Mouse (Mus musculus) myocyte (in vitro differentiated cells): ENCODE measurements around the gene Polr1e. TPM values are rescaled to one million over a fixed set of nuclear protein-coding genes. Genes with fewer than 3 reads are reported as not detected.

Source experiments
- H3K27me3 ChIP-seq: one replicate; pipeline ENCODE4 v1.6.1; 2011; ENCODE audit not compliant: control insufficient read depth, insufficient read depth, insufficient read length
- H3K36me3 ChIP-seq: one replicate; pipeline ENCODE4 v1.6.1; 2011; ENCODE audit not compliant: control insufficient read depth, insufficient read depth
- H3K4me2 ChIP-seq: one replicate; pipeline ENCODE4 v1.6.1; 2011; ENCODE audit warnings: low read depth, control low read depth
- H3K4me3 ChIP-seq: one replicate; pipeline ENCODE4 v1.5.1; 2011; ENCODE audit warnings: mild to moderate bottlenecking, control low read depth, moderate library complexity
- H3K79me2 ChIP-seq: one replicate; pipeline ENCODE4 v1.6.1; 2011; ENCODE audit not compliant: control insufficient read depth, insufficient read depth
- H3ac ChIP-seq: one replicate; pipeline ENCODE4 v1.6.1; 2011; ENCODE audit not compliant: control insufficient read depth, insufficient read length
- CEBPB ChIP-seq: IDR thresholded peaks from 2 replicates; pipeline ENCODE4 v1.6.1; 2011; ENCODE audit warnings: mild to moderate bottlenecking, moderate library complexity; ENCODE audit not compliant: poor library complexity, insufficient read depth, severe bottlenecking
- E2F4 ChIP-seq: IDR thresholded peaks from one replicate; pipeline ENCODE4 v1.6.1; 2011; ENCODE audit warnings: mild to moderate bottlenecking, control low read depth, moderate library complexity; ENCODE audit not compliant: insufficient read depth
- MAX ChIP-seq: IDR thresholded peaks from one replicate; pipeline ENCODE4 v1.6.1; 2011; ENCODE audit warnings: low read depth, mild to moderate bottlenecking, control low read depth
- MYOD1 ChIP-seq, 3 experiments: IDR thresholded peaks; one replicate each; pipeline ENCODE4 v1.6.1; 2011; ENCODE audit warnings: control low read depth in 2 of 3, low read depth in 2 of 3, mild to moderate bottlenecking in 2 of 3, moderate library complexity in 1 of 3; ENCODE audit not compliant: insufficient read length in 2 of 3, control insufficient read depth in 1 of 3
- MYOG ChIP-seq, 3 experiments: IDR thresholded peaks; one replicate each; pipeline ENCODE4 v1.6.1; 2011; ENCODE audit warnings: control low read depth in 2 of 3, low read depth in 2 of 3, mild to moderate bottlenecking in 2 of 3; ENCODE audit not compliant: insufficient read length in 2 of 3, control insufficient read depth in 1 of 3, insufficient read depth in 1 of 3
- POLR2A ChIP-seq: IDR thresholded peaks from one replicate; pipeline ENCODE4 v1.6.1; 2011; ENCODE audit warnings: low read depth, mild to moderate bottlenecking, control low read depth, moderate library complexity; ENCODE audit not compliant: insufficient read length
- POLR2AphosphoS2 ChIP-seq: IDR thresholded peaks from one replicate; pipeline ENCODE4 v1.6.1; 2011; ENCODE audit warnings: low read depth, control low read depth; ENCODE audit not compliant: insufficient read length
- REST ChIP-seq: IDR thresholded peaks from one replicate; pipeline ENCODE4 v1.6.1; 2011; ENCODE audit warnings: mild to moderate bottlenecking, control low read depth, moderate library complexity; ENCODE audit not compliant: insufficient read depth, insufficient read length
- SRF ChIP-seq: IDR thresholded peaks from one replicate; pipeline ENCODE4 v1.6.1; 2011; ENCODE audit warnings: low read depth; ENCODE audit not compliant: control insufficient read depth, insufficient read length
- TCF12 ChIP-seq: IDR thresholded peaks from one replicate; pipeline ENCODE4 v1.6.1; 2011; ENCODE audit warnings: mild to moderate bottlenecking, control low read depth; ENCODE audit not compliant: poor library complexity, insufficient read depth, severe bottlenecking
- TCF3 ChIP-seq: IDR thresholded peaks from one replicate; pipeline ENCODE4 v1.6.1; 2011; ENCODE audit warnings: low read depth, control low read depth; ENCODE audit not compliant: insufficient read length
- USF1 ChIP-seq: IDR thresholded peaks from one replicate; pipeline ENCODE4 v1.6.1; 2011; ENCODE audit warnings: low read depth, mild to moderate bottlenecking, control low read depth, moderate library complexity
- polyA plus RNA-seq: library from polyadenylated mRNA; unstranded; fragments of >200 nt; fragmentation: generic; extraction: Trizol; gene quantifications from one replicate; pipeline ENCODE4 v1.2.1, GENCODE M21; 2012; ENCODE audit warnings: missing spikeins

The Polr1e gene
- polyA plus RNA-seq, 1 experiment, result 18.8 TPM

DNA sequence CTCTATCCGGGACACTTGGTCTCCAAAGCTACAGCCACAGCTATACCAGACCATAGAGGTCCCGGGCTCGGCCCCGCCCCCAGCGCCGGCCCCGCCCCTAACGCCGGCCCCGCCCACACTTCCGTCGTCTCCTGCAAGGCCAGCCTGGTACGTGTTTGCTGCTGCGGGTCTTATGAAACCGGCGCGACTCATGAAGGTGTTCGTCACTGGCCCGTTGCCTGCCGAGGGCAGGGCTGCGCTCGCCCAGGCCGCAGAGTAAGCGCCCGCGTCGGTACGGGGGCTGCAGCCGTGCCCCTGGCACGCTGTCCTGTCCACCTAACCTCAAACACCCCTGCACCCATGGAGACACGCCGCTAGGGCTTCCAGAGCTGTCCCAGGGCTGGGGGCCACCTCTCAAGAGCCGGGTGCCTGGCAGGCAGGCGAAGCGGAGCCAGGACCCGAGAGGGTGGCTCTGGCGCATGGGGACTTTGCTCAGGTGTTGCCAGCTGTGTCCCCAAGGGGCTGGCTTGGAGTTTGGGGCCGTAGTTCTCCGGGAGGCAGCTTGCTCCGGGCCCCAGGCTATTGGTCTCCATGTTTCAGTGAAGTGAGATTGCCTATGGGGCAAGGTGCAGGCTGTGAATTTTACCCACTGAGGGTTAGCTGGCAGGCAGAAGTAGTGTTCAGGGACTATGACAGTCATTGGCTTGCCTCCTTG is 37.0 kb upstream of the Polr1e start, which contains the start of gene Grhpr:
Gene Grhpr, plus strand, starts transcription at position 116 of the 694 bp plus-strand sequence.
- Histone ChIP-seq H3K27me3 (no peaks in the 10 kb centered on the region), H3K4me2 (peak within 1 kb of the TSS; percentile 92), H3K4me3 (peak within 1 kb of the TSS; percentile 43), H3K79me2 (no peaks in the 10 kb centered on the region), H3K36me3 (no peaks in the 10 kb centered on the region), H3ac (peak within 1 kb of the TSS; percentile 2)
- peak; percentile 92 for TF ChIP-seq POLR2AphosphoS2
- no peak for TF ChIP-seq MYOG (IDR thresholded peaks at IDR 0.05; ENCODE audit: control insufficient read depth in 1 of 3, insufficient read depth in 1 of 3, insufficient read length in 2 of 3, low read depth in 2 of 3)
- TF ChIP-seq TCF3, result no peak
- no peak for TF ChIP-seq USF1
- TF ChIP-seq MYOD1 (IDR thresholded peaks at IDR 0.05; ENCODE audit: control insufficient read depth in 1 of 3, insufficient read length in 2 of 3, low read depth in 2 of 3), result peak in 1 of 3 experiments; percentile 4
- no peak for TF ChIP-seq SRF
- TF ChIP-seq TCF12, result no peak
- no peak for TF ChIP-seq E2F4
- no peak for TF ChIP-seq MAX
- peak; percentile 96 for TF ChIP-seq POLR2A
- TF ChIP-seq REST, result no peak

DNA sequence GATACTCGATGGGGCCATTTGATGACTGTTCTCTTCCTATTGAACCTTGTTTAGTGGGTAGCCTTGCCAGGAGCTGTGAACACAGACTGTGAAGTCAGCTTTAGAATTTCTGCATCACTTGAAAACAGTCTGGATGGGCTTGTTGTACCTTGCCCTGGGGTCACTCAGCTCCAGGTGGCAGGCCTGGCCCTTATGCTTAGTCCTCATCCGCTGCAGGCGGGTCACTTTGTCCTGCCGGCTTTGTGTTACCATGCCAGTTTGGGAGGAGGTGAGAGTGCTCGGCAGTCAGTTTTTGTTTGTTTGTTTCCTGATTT is 36.5 kb upstream of the Polr1e start:
- no peaks in the 10 kb centered on the region for H3K36me3 ChIP-seq
- TF ChIP-seq USF1 (no peak), TCF12 (no peak), TCF3 (no peak), SRF (no peak), MYOG (IDR thresholded peaks at IDR 0.05; ENCODE audit: control insufficient read depth in 1 of 3, insufficient read depth in 1 of 3, insufficient read length in 2 of 3, low read depth in 2 of 3) (no peak), E2F4 (no peak), REST (no peak)
- no peaks in the 10 kb centered on the region for H3K79me2 ChIP-seq
- peak overlapping the region; percentile 92 for H3K4me2 ChIP-seq
- H3K4me3 ChIP-seq, result peak overlapping the region; percentile 43
- H3K27me3 ChIP-seq, result no peaks in the 10 kb centered on the region
- H3ac ChIP-seq, result peak overlapping the region; percentile 2

DNA sequence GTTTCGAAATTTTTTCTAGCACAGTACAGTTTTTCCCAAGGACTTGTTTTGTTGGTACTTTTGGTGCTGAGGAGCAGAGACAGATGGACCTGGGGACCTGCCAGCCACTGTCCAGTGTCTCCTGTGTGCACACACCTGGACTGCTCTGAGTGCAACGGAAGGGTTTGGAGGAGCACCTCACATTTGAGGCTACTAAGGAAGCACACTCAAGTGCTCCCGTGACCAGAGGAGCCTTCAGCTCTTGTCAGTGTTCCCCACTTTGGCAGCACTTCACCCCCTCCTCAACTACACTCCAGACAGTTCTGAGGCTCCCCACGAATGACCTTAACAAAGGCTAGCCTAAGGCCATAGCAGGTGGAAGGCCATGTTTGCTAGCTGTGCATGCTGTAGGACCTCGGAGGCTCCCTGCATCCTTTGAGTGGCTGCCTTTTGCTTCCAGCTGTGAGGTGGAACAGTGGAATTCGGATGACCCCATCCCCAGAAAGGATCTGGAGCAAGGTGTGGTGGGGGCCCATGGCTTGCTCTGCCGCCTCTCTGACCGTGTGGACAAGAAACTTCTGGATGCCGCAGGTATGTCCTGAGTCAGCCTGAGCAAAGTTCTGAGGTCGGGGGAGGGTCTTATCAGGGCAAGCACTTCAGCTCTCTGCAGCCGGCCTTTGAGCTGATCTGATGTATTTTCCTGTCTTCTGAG is 35.8 kb upstream of the Polr1e start:
- peak overlapping the region; percentile 43 for H3K4me3 ChIP-seq
- H3K27me3 ChIP-seq, result no peaks in the 10 kb centered on the region
- H3K4me2 ChIP-seq, result peak overlapping the region; percentile 92
- peak overlapping the region; percentile 2 for H3ac ChIP-seq
- TF ChIP-seq MAX (no peak), POLR2A (no peak), TCF3 (no peak), SRF (no peak), MYOG (IDR thresholded peaks at IDR 0.05; ENCODE audit: control insufficient read depth in 1 of 3, insufficient read depth in 1 of 3, insufficient read length in 2 of 3, low read depth in 2 of 3) (no peak), TCF12 (no peak), CEBPB (no peak), POLR2AphosphoS2 (no peak), E2F4 (no peak), REST (no peak), MYOD1 (IDR thresholded peaks at IDR 0.05; ENCODE audit: control insufficient read depth in 1 of 3, insufficient read length in 2 of 3, low read depth in 2 of 3) (no peak), USF1 (no peak)
- H3K79me2 ChIP-seq, result no peaks in the 10 kb centered on the region
- no peaks in the 10 kb centered on the region for H3K36me3 ChIP-seq

DNA sequence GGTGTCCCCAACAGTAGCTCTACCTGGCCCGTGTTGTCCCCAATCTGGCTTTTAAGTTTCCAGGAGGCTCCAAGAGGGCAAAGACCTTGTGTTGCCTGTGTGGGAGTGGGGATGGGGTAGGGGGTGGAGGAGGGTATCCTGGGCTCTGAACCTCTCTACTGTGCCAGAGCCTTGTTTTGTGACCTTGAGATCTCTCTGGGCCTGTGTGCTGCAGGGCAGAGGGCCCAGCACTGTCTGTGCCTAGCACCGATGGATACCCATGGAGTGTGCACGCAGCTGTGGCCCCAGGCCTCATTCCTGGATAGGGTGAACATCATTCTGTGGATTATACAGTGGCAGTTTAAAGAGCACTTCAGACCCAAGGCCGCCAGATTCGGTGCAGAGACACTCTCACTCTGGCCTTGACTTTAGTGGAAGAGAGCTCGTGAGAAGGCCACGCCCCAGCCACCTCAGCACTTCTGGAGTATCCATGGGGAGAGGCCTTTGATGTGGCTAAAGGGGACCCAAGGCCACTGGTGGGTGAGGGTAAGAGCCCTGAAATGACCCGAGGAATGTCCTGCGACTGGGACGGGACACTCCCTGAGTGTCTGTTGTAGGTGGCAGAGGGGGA is 35.1 kb upstream of the Polr1e start:
- Histone ChIP-seq H3K27me3 (no peaks in the 10 kb centered on the region), H3K4me2 (peak overlapping the region; percentile 92), H3K79me2 (no peaks in the 10 kb centered on the region), H3ac (no peak overlapping the region), H3K4me3 (peak overlapping the region; percentile 43), H3K36me3 (no peaks in the 10 kb centered on the region)
- no peak for TF ChIP-seq REST
- TF ChIP-seq MYOG (IDR thresholded peaks at IDR 0.05; ENCODE audit: control insufficient read depth in 1 of 3, insufficient read depth in 1 of 3, insufficient read length in 2 of 3, low read depth in 2 of 3), result no peak
- no peak for TF ChIP-seq POLR2AphosphoS2
- TF ChIP-seq USF1, result no peak
- TF ChIP-seq SRF, result no peak
